Mouse (Mus musculus) WW6 (cell line): ENCODE results near the gene Mb.

Experiments used
- DNase-seq: peaks from one replicate; pipeline ENCODE4 v3.0.0-alpha.2; 2013; ENCODE audit warnings: low read depth, low spot score

Mb gene

DNA sequence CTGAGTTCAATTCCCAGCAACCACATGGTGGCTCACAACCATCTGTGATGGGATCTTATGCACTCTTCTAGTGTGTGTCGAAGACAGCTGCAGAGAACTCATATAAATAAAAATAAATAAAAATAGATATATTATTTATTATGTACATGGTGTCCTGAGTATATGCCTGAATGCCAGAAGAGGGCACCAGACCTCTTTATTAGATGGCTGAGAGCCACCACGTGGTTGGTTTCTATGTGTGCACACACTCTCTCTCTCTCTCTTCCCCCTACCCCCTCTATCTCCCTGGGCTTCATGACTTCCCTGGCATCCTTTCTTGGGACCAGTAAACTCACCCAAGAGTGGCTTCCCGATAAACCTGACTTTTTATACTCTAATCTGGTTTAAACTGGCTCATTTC lies 67.7 kb downstream of the Mb start:
- no peak for DNase-seq

DNA sequence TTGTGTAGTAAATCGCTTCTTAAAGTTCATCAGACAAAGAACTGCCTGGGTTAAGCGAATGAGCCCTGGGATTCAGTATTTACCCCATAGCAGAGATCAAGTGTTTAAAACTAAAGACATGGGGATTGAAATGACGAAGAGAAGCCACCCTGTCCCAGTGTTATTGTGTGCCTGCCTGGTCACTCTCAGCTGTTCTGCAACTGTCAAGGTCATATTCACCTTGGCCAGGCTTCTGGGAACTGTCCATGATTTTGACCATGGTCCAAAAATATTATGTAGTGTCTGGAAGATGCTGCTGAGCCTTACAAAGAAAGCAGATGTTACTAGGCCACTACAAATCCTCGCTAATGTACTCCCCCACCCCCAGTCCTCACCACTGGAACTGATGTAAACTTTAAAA lies 70.7 kb downstream of the Mb start:
- no peak for DNase-seq

DNA sequence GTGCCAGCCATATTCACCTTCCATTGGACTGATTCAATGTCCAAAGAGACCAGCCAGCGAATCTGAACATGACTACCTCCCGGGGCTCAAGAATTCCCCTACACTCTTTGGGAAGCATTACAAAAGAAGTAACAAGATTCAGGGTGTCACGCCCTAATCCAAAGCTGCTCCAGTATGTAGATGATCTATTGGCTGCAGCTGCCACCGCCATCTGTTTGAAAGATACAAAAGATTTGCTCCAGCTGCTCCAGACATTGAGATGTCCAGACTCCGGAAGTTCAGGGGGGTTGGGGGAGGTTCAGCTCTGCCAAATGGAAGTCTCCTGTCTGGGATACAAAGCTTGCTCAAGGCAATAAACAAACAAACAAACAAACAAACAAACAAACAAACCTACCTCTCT lies 73.9 kb downstream of the Mb start:
- no peak for DNase-seq

DNA sequence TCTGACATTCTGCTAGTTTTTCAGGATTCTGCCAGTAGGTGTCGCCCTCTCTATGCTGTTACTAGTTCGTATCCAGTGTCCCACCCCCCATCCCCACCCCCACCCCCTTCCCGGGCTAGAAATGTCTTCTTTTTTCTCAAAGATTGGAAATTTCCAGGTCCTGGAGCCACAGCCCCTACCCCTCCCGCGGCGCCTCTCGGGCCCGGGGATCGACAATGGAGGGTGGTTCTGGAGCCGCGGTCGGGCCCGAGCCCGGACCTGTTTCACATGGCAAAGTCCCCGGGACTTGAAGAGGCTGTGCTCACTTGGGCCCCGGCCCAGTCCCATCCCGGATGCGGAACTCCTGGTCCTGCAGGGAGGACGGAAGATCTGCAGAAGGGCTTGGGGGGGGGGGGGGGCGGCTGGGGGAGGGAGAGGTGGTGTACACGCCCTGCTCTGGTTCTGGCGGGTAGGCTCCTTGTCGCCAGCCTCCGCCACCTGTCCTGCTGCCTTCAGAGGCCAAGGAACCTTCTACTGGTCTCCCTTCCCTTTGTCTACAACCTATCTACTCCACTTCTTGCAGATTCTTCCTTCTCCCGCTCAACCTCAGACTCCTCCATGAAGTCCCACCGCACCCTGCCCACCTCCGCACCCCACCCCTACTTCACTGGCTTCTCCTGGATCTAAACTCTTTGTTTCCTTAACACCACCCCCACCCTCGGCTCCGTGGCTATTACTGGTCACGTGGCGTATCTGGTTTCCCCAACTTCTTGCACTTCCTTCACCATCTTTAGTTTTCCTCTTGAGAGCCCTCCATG lies 76.4 kb downstream of the Mb start:
- peak; percentile 57 for DNase-seq

DNA sequence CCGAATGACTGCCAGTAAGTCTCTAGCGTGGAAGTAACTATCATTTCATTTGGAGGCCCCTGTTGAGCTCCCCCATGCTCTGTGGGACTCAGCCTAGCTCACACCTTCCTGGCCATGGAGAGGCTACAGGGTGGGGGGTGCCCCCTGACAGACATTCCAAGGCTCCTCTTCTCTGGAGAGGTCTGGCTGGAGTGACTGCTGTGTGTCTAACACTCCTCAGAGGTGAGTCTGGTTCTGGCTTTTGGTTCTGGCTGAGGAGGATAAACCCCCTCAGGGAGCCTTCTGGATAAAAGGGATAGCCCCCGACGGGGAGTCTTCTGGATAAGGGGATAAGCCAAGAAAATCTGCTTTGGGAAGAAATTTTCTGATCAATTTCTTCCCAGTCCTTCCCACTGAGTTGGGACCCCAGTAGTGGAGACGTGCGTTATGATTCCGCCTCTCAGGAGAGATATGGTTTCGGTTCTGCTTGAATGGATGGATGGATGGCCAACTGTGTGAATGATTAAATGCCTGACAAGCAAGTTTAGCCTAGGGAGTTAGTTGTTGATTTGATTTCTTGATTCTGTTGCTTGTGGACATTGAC lies 77.1 kb downstream of the Mb start:
- DNase-seq = no peak

DNA sequence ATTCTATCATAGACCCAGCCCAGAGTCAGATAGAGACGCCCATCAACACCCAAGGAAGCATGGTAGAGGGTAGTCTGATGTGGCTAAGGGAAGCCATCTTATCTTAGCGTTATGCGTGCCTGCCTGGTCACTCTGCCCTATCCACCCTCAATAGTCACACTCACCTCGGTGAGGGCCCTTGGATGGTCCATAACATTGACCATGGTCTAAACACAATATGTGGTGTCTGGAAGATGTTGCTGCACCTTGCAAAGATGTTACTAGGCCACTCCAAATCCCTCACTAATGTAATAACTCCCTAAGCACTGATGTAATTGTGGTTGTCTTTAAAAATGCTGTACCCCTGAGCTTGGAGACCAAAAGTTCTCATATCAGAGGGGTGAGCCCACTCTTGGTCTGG lies 77.8 kb downstream of the Mb start:
- no peak for DNase-seq
